Mouse (Mus musculus): ENCODE data around the gene Ces1e. TPM values are rescaled to one million over a fixed set of nuclear protein-coding genes. Genes with fewer than 3 reads are reported as not detected.

Ces1e gene
- total RNA-seq, 2 experiments from 2014 or later: not detected

DNA sequence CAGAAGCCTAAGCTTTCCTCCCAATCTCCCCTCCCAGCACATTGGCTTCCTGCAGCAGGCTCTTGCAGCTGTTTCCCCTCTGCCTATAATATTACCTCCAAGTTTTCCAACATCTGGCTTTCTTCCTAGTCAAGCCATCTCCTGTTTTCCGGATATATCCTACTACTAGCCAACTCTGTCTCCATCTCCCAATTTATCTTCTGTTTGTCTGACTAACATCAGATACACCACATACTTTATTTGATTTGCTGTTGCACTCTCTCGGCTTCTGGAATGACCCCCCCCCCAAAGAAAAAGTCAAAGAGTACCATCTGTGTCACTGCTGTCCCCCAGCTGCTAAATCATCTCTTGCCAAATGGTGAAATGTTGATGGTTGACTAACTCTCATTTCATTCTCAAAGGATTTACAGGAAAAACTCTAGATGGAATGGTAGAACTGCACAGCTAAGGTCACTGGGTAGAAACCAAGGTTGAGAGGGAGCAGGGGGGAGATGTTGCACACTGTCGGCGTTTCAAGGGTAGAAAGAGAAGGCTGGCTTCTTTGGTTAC, 48.8 kb downstream of the Ces1e start:
- ATAC-seq (replicated peaks; ENCODE audit: low FRiP score, poor library complexity, severe bottlenecking): no peak

DNA sequence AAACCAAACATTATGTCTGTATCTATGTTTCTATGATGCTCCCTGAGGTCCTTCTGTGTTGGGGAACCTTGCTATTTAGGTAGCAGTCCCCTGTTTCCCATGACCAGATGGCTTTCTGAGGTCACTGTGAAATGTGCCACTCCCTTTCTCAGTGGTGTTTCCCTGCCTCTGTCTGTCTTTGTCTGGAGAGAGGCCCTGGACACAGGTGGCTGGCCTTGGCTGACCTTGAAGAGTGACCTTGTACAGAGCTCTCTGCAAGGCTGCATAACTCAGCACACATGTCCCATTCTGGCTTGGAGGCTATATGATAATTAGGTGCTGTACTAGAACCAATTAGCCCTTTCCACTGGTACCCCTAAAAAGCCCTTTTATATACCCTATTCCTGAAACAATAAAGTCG, 52.8 kb downstream of the Ces1e start:
- ATAC-seq (replicated peaks; ENCODE audit: low FRiP score, poor library complexity, severe bottlenecking): no peak

GRCm38 (mm10) chr8:93174554-93174953, 54.9 kb downstream of the Ces1e start:
- ATAC-seq (replicated peaks; ENCODE audit: low FRiP score, poor library complexity, severe bottlenecking): no peak

GRCm38 (mm10) chr8:93171846-93172590, 57.4 kb downstream of the Ces1e start:
- ATAC-seq (replicated peaks; ENCODE audit: low FRiP score, poor library complexity, severe bottlenecking): no peak

GRCm38 (mm10) chr8:93163363-93163762, 66.1 kb downstream of the Ces1e start:
- ATAC-seq (replicated peaks; ENCODE audit: low FRiP score, poor library complexity, severe bottlenecking): no peak

- ATAC-seq (replicated peaks; ENCODE audit: low FRiP score, poor library complexity, severe bottlenecking): no peak
These were observed 78.0 kb downstream of the Ces1e start for GRCm38 (mm10) chr8:93151401-93151800.

Other genes starting within 250 kb of the Ces1e start
- not detected in 2 replicates for gene Ces1a, start 181.4 kb downstream of the Ces1e start, total RNA-seq (2015; ENCODE audit: low replicate concordance)
- gene Ces1a, start 181.4 kb downstream of the Ces1e start, total RNA-seq (2017; ENCODE audit: low replicate concordance): not detected in 2 replicates
- not detected in 2 replicates for gene Ces1b, start 149.6 kb downstream of the Ces1e start, total RNA-seq (2015; ENCODE audit: low replicate concordance)
- gene Ces1b, start 149.6 kb downstream of the Ces1e start, total RNA-seq (2017; ENCODE audit: low replicate concordance): not detected in 2 replicates
- gene Ces1c, start 98.3 kb downstream of the Ces1e start, total RNA-seq (2015; ENCODE audit: low replicate concordance): 2.5 TPM in 1 of 2 replicates, not detected in the other
- gene Ces1c, start 98.3 kb downstream of the Ces1e start, total RNA-seq (2017; ENCODE audit: low replicate concordance): not detected in 2 replicates
- not detected in 2 replicates for gene Ces1d, start 31.8 kb downstream of the Ces1e start, total RNA-seq (2015; ENCODE audit: low replicate concordance)
- 2.1 TPM in 1 of 2 replicates, not detected in the other for gene Ces1d, start 31.8 kb downstream of the Ces1e start, total RNA-seq (2017; ENCODE audit: low replicate concordance)
- not detected in 2 replicates for gene Ces1f, start 50.1 kb upstream of the Ces1e start, total RNA-seq (2015; ENCODE audit: low replicate concordance)
- gene Ces1f, start 50.1 kb upstream of the Ces1e start, total RNA-seq (2017; ENCODE audit: low replicate concordance): not detected in 2 replicates
- not detected in 2 replicates for gene Ces1g, start 107.7 kb upstream of the Ces1e start, total RNA-seq (2015; ENCODE audit: low replicate concordance)
- not detected in 2 replicates for gene Ces1g, start 107.7 kb upstream of the Ces1e start, total RNA-seq (2017; ENCODE audit: low replicate concordance)
- not detected in 2 replicates for gene Ces1h, start 150.1 kb upstream of the Ces1e start, total RNA-seq (2015; ENCODE audit: low replicate concordance)
- gene Ces1h, start 150.1 kb upstream of the Ces1e start, total RNA-seq (2017; ENCODE audit: low replicate concordance): not detected in 2 replicates

All from erythroid progenitor cell, adult 5-6 weeks (primary cell).